Mouse (Mus musculus) spleen, postnatal 14 days (tissue): ENCODE measurements at regions not wholly inside any gene's neighbourhood (a gene's known extent, or its start where the extent isn't known, plus 50 kb on each side); places are given as distances from the start of the nearest gene placed in this dataset.

Experiments used
- DNase-seq, 2 experiments: peaks; one replicate each; pipeline ENCODE4 v3.0.0; 2021 to 2022; ENCODE audit warnings: low spot score in 2 of 2

GRCm38 (mm10) chr12:56402844-56403243, 57.1 kb upstream of the Mbip start:
- DNase-seq, result no peak

- DNase-seq, result no peak
These were observed 56.4 kb upstream of the Mbip start for GRCm38 (mm10) chr12:56402137-56402536.
